Mouse (Mus musculus) T-helper 17 cell (primary cell): ENCODE measurements around the gene Prkch.

Experiments used
- in situ Hi-C, 2 experiments: fragments of 300-600 bp; cut with MboI, MseI; formaldehyde crosslinking; loops; 1 replicate in 1 of 2; 2 replicates in 1 of 2; pipeline ENCODE4 v1.15.1; 2025; ENCODE audit warnings: high pct_unique_total_duplicates in 2 of 2

The Prkch gene

DNA sequence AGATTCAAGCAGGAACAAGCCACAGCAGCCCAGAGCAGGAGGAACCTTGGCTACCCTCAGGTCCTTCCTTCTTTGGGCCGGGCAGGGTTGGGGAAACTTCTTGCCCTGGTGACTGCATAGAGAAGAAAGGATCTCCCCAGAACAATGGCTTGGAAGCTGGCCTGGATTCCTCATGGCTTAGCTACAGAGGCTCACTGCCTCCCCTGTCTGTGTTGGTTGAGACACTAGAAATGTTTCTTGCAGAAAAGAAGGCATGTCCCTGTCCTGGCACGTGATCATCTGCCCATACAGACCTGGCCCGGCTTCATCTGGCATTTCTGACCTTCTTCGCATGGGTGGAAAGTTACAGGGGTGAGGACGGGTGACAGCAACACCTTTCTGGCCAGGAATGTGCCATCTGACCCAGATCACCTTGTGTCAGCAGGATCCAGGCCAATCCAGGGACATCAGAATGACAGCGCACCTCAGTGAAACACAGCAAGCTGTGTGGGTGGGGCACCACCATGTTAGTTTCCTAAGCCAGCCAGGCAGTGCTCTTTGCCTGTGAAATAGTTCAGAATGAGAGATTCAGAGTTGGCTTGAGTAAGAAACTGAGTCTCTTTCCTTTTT is 155.1 kb downstream of the Prkch start:
- in situ Hi-C loops, result no loop called here

DNA sequence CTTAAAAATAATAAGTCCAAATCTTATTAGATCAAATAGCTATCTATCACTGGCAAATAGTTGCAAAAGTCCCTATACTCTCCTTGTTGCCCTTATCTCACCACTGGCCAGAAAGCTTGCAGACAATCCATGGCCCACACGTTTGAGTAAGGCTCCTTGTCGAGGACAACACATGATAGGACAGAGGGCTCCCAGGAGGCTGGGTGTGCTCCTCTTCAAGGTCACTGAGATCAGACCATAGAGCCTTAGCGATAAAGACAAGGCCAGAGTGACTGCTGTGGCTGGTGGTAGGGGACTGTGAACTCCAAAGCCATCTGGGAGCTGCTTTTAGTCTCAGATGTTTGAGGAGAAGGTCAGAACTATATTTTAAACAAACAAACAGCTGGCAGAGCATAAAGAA is 158.0 kb downstream of the Prkch start:
- in situ Hi-C loops, result no loop called here

DNA sequence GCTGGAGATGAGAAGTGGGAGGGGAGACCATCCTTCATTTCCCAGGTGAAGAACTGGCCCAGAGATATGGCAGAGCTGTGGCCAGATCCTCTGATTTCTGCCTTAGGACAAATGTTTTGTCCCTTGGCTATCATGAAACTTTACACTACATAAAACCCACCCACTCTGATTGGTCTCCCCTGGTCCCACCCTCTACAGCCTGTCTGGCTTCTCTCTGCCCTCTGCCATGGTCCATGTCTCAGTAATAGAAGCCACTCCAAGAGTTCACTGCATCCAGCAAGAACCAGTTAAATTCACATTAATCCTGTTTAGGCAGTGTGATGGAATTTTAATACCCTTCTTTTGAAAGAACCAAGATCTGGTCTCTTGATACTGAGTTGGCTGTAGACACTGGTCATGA is 158.5 kb downstream of the Prkch start:
- in situ Hi-C loops, result no loop called here

DNA sequence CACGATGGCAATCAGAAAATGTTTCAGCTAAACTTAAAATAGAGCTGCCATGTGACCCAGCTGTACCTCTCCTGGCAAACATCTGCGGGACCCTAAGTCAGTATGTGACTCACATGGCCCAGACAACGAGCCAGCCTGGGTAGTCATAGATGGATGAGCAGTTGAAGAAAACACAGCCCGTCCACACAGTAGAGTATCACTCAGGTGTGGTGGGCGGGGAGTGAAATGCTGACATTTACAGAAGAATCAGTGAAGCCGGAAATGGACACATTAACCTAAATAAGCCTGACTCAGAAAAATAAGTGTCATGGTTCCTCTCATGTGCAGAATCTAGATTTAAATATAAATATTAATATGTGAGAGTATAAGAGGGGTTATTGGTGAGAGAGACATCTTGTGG is 161.5 kb downstream of the Prkch start:
- in situ Hi-C loops, result no loop called here

DNA sequence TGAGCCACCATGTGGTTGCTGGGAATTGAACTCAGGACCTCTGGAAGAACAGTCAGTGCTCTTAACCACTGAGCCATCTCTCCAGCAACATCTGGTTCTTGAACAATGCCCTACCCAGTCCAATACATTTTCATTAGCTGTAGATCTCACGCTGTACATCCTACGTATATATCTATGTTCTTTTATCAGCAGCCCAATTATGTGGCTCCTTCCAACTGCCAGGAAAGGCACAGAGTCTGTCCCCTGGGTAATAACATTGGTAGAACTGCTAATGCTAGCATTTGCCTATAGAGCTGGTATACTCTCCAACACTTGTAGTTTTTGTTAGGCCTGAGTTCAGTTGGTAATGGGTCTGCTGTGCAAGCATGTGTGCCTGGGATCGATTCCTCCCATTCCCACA is 163.8 kb downstream of the Prkch start:
- in situ Hi-C loops, result no loop called here

DNA sequence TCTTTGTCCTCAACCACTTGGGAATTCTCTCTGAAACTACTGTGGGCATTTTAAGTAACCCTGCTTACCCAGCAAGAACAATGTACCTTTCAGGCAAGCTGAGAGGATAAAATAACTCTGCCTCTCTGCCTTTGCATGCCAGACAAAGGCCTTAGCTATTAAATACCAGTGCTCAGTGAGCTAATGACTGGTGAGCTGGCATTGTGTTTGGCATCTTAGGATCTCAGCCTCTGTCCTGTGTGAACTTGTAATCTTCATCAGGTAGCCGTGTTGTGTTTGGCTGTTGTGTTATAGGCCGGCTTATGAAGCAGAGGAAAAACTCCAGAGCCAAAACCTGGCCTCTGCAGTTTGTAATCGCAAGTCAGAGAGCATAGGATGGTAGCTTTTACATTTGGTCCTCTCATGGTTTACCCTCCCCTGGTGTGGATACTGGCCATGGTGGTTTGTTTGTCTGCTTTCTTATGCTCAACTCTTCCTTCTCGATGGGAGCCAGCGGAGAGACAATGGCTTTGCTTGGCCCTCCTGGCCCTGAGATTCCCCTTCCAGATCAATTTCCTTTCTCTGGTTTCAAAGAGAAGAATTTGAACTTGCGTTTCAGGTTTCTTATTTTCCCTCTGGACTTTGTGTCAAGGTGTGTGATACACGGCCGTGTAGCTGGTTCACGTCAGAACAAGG is 170.0 kb downstream of the Prkch start:
- in situ Hi-C loops, result no loop called here

DNA sequence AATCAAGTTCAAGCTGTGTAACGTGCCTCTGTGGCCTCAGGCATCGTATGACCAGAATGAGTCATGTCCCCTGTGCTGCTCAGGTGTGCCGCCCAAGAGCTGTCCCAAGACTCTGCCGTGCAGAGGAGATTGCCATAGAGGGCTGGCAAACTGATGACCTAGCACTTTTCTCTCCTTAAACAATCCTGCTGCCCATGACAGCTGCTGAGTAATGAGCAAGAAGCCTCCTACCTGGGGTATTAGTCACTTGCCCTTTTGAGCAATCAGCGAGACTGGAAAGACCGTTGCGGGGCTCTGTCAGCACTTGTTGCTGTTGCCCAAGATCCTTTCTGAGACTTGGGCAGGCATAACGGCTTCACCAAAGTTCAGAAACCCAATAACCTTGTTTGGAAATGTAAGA is 171.1 kb downstream of the Prkch start:
- in situ Hi-C loops, result no loop called here

DNA sequence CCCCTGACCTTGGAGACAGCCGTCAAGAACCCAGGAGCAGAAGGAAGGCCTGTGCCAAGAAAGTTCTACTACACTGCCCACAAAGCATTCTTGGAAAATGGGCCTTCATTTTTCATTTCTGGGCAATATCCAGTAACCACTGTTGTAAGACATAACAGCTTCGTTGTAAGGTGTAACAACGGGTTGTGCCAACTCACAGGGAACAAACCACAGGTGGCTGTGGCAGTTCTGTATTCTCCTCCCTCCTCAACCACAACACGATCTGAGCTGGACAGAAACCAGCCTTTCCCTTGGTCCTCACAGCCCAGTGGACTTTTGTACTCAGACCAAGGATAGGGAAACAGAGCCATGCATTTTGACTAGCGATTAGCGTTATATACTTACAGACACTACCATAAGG is 171.9 kb downstream of the Prkch start:
- in situ Hi-C loops, result no loop called here

DNA sequence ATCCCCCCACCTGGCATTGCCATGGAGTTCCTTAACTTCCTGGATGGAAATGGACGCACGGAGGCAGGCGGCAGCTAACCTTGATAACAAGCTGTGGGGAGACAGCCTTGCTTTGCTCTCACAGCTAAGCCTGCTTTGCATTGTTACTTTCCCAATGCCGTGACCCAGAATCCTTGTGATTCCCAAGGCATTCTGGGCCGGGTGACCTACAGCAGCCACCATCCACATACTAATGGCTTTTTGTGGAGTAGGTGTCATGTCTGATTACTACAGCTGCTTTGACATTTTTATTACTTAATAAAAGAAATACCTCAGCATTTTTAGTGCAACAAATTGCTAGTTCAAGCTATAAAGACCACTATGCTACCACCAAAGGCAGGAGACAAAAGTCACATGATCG is 177.4 kb downstream of the Prkch start:
- in situ Hi-C loops, result loop anchor here in 1 of 2 experiments (10.0 kb wide), 1 partner anchor 387 kb away; no protein-coding TSS in a partner anchor

DNA sequence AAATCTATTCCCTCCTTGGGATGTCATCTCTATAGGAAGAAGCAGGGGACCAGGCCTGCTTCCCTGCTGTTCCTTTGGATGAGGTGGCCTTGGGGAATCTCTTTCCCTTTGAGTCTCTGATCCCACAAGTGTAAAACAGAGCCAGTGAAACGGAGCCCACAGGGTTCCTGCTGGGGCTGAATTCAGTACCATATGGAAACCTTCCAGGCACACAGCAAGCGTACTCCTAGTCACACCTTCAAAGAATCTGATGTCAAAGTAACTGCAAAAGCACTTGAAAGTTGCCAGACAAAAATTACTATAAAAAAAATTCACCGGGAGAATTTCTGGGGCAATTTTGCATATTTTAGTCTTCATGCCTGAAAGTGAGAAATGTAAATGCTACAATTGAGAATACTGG is 178.2 kb downstream of the Prkch start:
- in situ Hi-C loops, result loop anchor here in 1 of 2 experiments (10.0 kb wide), 1 partner anchor 388 kb away; no protein-coding TSS in a partner anchor

DNA sequence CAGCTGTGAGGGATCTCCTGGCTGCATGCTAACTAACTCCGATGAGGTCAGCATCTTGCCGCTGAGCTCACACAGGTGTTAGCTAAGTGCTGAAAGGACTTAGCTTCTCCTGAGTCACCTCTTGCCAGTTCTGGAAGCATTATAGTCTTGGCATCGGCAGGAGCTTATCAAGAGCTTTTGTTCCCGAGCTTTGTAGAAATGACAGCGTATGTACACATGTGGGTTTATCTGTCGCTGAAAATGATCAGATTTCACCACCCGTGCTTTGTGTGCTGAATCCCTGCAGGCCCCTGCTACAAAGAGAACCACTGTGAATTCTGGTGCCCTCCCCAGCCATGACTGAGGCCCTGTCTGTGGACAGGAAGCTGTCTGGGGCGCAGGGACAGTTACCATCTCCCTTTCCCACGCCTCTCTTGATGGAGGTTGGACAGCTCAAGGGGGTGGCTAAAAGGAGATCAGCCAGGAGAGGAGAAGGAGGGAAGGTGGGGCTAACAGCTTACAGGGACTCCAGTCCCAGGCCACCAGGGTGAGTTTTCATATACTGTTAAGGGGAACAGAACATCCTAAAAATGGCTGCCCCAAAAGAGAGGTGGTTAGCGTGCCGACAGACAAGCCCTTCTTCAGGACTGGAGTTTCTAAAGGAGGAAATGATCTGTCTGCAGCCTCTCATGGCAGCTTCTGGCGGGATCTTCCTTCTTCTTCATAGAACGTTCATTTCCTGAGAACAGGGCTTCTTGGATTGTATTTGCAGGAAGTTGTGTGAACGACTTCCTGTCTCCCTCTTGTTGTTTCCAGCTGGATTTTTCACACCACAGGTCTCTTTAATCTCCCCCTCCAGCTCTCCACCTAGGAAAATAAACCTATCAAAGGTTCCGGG is 180.3 kb downstream of the Prkch start:
- in situ Hi-C loops, result loop anchor here in 1 of 2 experiments (10.0 kb wide), 1 partner anchor 390 kb away; no protein-coding TSS in a partner anchor

DNA sequence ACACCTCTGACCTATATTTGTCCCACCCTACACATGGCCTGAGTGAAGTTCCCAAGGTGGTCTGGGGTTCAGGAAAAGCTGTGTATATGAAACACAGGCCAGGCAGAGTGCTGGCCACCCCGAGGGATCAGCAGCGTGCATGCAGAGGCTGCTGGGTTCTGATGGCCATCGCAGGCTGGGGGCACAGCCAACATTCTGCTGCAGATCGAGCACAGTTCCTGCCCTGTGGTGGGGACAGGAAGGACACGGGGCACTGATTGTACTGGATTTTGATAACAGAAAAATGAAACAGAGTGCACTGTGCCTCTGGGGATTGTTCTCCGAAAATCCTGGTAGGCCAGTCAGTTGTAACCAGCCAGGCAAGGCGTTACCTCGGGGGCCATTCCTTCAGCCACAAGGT is 181.6 kb downstream of the Prkch start:
- in situ Hi-C loops, result loop anchor here in 1 of 2 experiments (10.0 kb wide), 1 partner anchor 391 kb away; no protein-coding TSS in a partner anchor

DNA sequence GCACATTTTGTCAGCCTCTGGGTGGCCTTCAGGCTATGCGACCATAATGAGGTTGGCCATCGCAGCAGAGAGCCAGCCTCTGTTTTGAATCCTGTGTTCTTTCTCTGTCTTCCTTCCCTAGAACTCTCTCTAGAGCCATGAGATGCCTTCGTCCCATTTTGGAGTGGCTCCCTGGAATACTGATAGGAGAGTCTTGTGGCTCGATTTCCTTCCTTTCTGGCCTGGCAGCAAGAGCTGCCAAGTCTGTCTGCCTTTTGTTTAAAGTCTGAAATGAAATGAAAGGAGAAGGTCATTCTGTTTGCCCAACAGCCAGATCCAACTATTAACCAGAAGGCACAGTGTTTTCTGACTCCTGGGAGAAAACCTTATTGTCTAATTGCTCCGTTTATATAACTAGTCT is 184.2 kb downstream of the Prkch start:
- in situ Hi-C loops, result loop anchor here in 1 of 2 experiments (10.0 kb wide), 1 partner anchor 394 kb away; no protein-coding TSS in a partner anchor

DNA sequence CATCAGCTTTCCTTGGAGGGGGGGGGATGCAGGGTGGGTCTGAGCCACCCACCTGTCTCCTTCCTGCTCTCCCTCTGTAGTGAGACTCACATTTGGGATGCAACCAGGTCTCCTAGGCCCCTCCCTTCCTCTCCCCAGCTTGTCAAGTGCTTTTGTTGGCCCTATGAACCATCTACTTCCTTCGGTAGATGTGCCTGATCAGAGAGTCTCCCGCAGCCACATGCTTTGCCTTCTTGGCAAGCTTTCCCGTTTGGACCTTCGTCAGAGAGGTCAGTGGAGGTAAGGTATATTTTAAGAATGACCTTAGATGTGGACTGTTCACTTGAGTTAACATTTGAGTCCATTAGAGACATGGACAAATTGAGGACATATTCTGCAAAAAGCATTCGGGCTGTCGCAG is 184.9 kb downstream of the Prkch start:
- in situ Hi-C loops, result loop anchor here in 1 of 2 experiments (10.0 kb wide), 1 partner anchor 395 kb away; no protein-coding TSS in a partner anchor

DNA sequence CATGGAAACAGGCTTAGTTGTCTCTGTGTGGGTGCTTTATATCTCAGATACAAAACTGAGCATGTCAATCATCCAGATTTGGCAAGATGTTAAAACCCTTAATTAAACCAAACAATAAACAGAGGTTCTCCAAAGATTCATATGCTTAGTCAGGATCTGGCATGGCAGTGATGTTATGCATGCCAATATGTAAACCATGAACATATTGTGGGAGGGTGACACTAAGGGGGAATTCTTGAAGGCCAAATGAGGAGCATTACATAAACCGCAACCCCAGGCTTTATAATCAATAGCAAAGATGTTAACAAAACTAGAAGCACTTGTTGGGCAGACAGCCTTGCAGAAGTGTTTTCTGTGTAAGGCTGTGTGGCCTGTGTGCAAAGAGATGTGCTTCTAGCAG is 186.2 kb downstream of the Prkch start:
- in situ Hi-C loops, result no loop called here

DNA sequence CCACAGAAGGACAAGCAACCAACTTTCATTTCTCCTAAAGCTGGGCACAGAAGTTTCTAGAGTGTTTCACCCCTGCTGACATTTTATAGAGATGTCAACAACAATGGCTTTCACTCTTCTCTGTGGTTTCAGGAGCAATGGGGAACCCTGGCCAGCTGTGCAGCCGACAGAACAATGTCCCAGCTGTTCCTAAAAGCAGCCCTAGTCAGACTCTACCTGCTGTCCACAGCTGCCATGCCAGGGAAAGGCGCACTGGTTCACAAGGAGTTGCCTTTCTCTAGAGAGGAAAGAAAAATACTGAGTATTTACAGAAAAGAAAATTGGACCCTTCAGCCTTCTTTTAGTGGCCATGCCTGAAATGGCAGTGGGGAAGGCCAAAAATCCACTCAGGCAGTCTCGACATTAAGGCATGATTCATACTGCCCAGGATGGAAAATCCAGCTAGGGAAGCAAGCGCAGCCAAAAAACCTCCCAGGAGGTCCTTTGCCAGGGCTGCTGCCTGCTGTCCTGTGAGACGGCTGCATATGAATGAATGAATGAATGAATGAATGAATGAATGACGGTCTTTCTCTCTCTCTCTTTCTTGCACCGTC is 190.3 kb downstream of the Prkch start:
- in situ Hi-C loops, result loop anchor here in 1 of 2 experiments (5.0 kb wide), 2 partner anchors 63 to 107 kb away; no protein-coding TSS in a partner anchor

DNA sequence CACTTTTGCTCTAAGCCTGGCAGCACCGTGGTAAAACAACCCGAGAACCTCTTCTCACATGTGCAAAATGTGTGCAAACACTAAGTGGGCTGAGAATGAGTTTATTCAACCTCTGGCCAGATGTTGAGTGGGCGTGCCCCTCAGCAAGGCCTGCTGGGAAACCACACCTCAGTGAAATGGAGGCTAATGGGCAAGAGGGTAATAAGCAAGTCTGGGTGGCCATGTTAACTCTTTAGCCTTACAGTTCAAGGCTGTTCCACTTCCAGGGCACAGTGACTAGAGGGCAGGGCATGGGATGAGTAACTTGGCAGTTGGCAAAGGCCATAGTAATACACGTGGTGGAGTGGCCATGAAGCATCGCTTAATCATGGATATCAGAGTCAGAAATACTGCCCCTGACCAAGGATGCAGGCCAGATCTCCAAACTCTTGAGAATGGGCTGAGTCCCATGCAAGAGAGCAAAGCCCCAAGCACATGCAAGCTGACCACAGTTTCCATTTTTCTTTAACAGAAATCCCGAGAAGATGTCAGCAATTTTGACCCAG is 191.9 kb downstream of the Prkch start:
- in situ Hi-C loops, result loop anchor here in 1 of 2 experiments (5.0 kb wide), 2 partner anchors 64 to 106 kb away; no protein-coding TSS in a partner anchor

DNA sequence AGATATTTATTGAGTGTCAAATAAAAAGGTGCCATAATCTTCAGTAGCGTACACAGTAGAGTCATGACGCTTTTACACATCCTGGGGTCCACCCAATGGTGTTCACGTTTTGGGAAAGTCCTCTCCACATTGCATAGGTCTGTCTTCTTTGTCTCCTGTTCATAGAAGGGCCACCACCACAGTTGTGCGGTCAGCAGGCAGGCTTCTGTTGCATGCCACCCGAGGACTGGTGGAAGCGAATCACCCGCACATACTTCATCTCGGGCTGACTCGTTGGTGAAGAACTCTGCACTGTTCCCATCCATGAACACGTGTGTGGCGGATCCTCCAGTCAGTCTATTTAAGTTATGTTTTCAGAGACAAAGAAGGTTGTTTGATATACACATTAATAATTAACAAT is 193.1 kb downstream of the Prkch start:
- in situ Hi-C loops, result loop anchor here in 1 of 2 experiments (5.0 kb wide), 2 partner anchors 65 to 105 kb away; no protein-coding TSS in a partner anchor

DNA sequence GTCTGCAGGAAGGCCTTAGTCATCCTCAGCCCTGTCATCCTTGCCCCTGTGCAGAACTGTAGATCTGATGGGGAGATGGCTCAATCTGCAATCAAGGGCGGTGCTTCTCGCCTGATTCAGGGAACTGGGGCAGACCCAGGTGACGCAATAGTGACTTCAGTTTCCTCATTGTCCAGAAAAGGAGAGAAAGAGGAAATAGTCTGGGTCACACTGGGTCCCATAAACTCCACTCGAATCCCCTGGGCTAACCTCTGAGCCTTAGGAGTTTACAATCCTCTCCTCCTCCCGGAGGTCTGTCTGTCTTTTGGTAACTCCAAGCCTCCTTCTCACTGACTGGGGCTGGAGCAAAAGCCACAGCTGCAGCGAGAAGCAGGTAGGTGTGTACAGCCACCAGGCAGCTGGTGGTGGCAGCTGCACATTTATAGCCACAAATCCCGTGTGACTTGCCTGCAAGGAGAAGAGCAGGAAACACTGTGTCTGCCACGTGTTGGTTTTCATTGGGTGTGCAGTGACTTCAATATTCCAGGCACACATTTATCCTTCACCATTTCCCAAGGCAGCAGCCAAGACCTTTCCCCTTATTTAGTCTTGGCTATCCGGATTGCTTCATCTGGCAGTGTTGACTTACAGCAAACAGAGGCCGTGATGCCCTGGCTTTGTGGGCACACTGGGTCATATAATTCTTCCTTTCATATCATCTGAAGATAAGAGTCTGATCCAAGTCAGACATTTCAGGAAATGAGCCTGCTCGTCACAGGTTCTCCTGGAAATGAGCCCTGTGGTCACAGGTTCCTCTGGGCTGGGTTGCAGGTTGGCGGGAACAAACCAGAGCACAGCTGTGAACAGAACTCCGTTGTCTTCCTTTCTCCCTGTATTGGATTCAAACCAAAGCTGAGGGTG is 195.0 kb downstream of the Prkch start:
- in situ Hi-C loops, result loop anchor here (5.0 kb wide), 3 partner anchors 58 to 103 kb away; no protein-coding TSS in a partner anchor
